In the genomic region with DNA sequence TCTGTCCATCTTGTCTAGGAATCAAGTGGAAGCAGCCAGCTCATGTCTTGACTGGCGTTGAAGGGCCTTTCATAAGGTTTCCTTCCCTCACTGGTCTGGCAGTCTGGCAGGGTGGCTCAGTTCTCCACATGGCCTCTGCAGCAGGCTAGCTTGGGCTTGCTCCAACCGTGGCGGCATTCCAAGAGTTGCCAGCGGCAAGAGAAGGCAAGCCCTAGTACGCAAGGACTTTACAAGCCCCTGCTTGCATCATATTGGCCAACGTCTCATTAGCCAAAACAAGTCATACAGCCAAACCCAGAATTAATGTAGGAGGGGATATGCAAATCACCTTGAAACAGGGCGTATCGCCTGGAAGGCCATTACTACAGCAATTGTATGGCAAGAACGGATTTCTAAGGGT, we compare ENCODE assay signal across 9 mouse cellular contexts.
DNase-seq lines count a peak whose midpoint lies in the region; ATAC-seq and TF ChIP-seq lines count a peak whose summit lies in the region.
"Had no signal": no experiment of that assay in that cellular context is flagged by ENCODE, and none has a peak within 500 bp of the region (broad histone marks: within the 10 kb centered on the region; RNA-seq: fewer than 3 reads in every experiment).

No protein-coding gene starts in this region.

- ATAC-seq in limb, embryonic 14.5 days (ENCODE audit: low FRiP score, low read depth) = no peak

- peak; percentile 50 for DNase-seq in limb, embryonic 14.5 days (ENCODE audit: low spot score)
- no peak for DNase-seq in limb, embryonic 10.5 days (ENCODE audit: low spot score)
- DNase-seq in adrenal gland, postnatal 25 days = peak; percentile 73
- peak; percentile 65 to 74 for DNase-seq in cerebellum, postnatal 36 days
- peak; percentile 38 to 58 for DNase-seq in layer of hippocampus, adult 2 months (ENCODE audit: low spot score in 2 of 2)
- no peak for DNase-seq in spleen, adult 18-20 months
- no peak for DNase-seq in thymus, postnatal 25 days

- no peaks in the 10 kb centered on the region for H3K9me3 ChIP-seq in limb, embryonic 14.5 days (ENCODE audit: control insufficient read depth, low read length)
- no peaks in the 10 kb centered on the region for H3K9me3 ChIP-seq in limb, embryonic 10.5 days (replicated peaks)
- H3K9me3 ChIP-seq: heart, embryonic 15.5 days; lung, embryonic 15.5 days had no signal

- H3K36me3 ChIP-seq in limb, embryonic 14.5 days (ENCODE audit: control insufficient read depth, insufficient read depth, low read length) = no peaks in the 10 kb centered on the region
- no peaks in the 10 kb centered on the region for H3K36me3 ChIP-seq in limb, embryonic 10.5 days
- H3K36me3 ChIP-seq: heart, embryonic 15.5 days; lung, embryonic 15.5 days had no signal

- H3K27ac ChIP-seq in limb, embryonic 14.5 days (replicated peaks; ENCODE audit: low read depth, low read length) = no peak overlapping the region
- no peak overlapping the region for H3K27ac ChIP-seq in limb, embryonic 10.5 days
- H3K27ac ChIP-seq in layer of hippocampus, adult 2 months = no peak overlapping the region
- H3K27ac ChIP-seq: heart, embryonic 15.5 days; lung, embryonic 15.5 days had no signal

- H3K9ac ChIP-seq in limb, embryonic 14.5 days (ENCODE audit: low read depth, low read length, severe bottlenecking) = no peak overlapping the region
- H3K9ac ChIP-seq: heart, embryonic 15.5 days; lung, embryonic 15.5 days had no signal

- no peak overlapping the region for H3K4me2 ChIP-seq in limb, embryonic 14.5 days (replicated peaks; ENCODE audit: low read depth, low read length, severe bottlenecking)
- H3K4me2 ChIP-seq: heart, embryonic 15.5 days; lung, embryonic 15.5 days had no signal

- TF ChIP-seq CTCF in layer of hippocampus, adult 2 months (conservative IDR thresholded peaks at IDR 0.05) = no peak

- no peak for TF ChIP-seq POLR2A in limb, embryonic 14.5 days (IDR thresholded peaks at IDR 0.05; ENCODE audit: borderline replicate concordance, extremely low read depth, insufficient read depth, insufficient read length)

- no peak overlapping the region for H3K4me3 ChIP-seq in limb, embryonic 14.5 days (replicated peaks; ENCODE audit: low read length)
- no peak overlapping the region for H3K4me3 ChIP-seq in limb, embryonic 10.5 days
- H3K4me3 ChIP-seq in layer of hippocampus, adult 2 months = no peak overlapping the region
- H3K4me3 ChIP-seq: heart, embryonic 15.5 days; lung, embryonic 15.5 days had no signal

- 67% methylated on average over 9 of the region's 9 CpGs for WGBS in limb, embryonic 14.5 days
- 85% methylated on average over 9 of the region's 9 CpGs for WGBS in limb, embryonic 10.5 days

- H3K27me3 ChIP-seq in limb, embryonic 14.5 days (ENCODE audit: control insufficient read depth, insufficient read depth, low read length) = no peaks in the 10 kb centered on the region
- no peaks in the 10 kb centered on the region for H3K27me3 ChIP-seq in limb, embryonic 10.5 days (ENCODE audit: low read depth, poor library complexity, severe bottlenecking)
- H3K27me3 ChIP-seq: heart, embryonic 15.5 days; lung, embryonic 15.5 days had no signal

- peaks cover 17% of the 10 kb centered on the region for H3K4me1 ChIP-seq in limb, embryonic 14.5 days (ENCODE audit: control insufficient read depth, insufficient read depth, low read length)
- H3K4me1 ChIP-seq in limb, embryonic 10.5 days = peaks cover 14% of the 10 kb centered on the region

Comparison
In these comparisons a context has a peak if more than half of its experiments do, and no peak if none do; other contexts are left out.
1. DNase-seq: peak in limb, embryonic 14.5 days (single experiment), adrenal gland, postnatal 25 days (single experiment), cerebellum, postnatal 36 days (2 of 2) and layer of hippocampus, adult 2 months (2 of 2); none in limb, embryonic 10.5 days (single experiment), spleen, adult 18-20 months (0 of 2) and thymus, postnatal 25 days (single experiment).